Mouse (Mus musculus) hindlimb bud, embryonic 11.5 days (tissue): ENCODE data around the gene Atf7ip.

Experiments
- DNase-seq: peaks from one replicate; pipeline ENCODE4 v3.0.0-alpha.2; 2012; ENCODE audit warnings: low read depth, low spot score; ENCODE audit errors: extremely low spot score

Atf7ip gene

DNA sequence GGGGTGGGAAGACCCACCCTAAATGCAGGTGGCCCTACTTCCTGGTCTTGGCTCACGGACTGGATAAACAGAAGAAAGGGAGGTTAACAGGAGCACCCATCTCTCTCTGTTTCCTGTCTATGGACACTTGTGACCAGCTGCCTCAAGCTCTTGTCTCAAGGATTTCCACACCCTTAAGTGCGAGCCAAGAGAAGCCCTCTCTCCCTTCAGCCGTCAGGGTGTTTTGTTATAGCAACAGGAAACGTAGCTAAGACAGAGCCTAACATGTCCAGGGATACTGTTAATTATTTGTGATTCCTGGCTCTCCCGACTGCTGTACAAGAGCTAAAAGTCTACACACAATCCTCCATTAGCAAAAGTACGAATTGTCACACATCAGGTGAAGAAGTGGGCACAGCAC is 127.8 kb downstream of the Atf7ip start:
- no peak for DNase-seq

- no peak for DNase-seq
Observed at GRCm38 (mm10) chr6:136634982-136635381, 129.0 kb downstream of the Atf7ip start.

DNA sequence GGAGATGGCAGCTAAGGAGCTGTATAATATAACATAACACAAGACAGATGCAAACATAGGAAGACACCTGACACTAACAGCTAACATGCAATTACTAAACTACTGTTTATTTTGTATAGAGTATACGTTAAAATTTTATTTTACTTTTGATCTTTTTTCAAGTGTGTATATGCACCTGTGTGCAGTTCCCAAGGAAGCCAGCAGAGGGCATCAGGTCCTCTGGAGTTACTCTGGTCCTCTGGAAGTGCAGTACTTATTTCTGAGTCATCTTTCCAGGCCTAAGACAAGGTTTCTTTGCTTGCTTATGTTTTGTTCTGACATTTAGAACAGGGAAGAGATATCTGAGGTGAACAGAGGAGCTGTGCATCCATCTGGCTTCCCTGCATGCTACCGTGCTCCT is 138.2 kb downstream of the Atf7ip start:
- DNase-seq, result no peak

DNA sequence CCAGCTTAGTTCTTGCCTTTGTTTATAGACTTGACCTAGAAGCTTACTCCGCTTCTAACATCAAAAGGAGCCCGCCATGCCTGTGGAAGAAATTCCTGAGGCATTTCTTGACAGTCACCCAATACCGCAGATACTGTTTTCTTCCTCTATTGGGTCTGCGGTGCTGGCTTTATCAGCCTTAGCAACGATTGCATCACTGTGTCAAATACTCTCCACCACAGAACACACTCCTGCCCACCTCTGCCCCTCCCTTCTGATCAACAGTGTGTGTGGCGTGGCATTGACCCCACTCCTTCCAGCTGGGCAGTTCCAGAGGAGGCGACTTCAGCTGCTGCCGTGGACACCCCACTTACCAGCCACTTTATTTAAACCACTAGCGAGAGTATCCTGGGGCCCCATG is 139.8 kb downstream of the Atf7ip start:
- DNase-seq, result no peak

GRCm38 (mm10) chr6:136646207-136646606 is 140.2 kb downstream of the Atf7ip start:
- no peak for DNase-seq

DNA sequence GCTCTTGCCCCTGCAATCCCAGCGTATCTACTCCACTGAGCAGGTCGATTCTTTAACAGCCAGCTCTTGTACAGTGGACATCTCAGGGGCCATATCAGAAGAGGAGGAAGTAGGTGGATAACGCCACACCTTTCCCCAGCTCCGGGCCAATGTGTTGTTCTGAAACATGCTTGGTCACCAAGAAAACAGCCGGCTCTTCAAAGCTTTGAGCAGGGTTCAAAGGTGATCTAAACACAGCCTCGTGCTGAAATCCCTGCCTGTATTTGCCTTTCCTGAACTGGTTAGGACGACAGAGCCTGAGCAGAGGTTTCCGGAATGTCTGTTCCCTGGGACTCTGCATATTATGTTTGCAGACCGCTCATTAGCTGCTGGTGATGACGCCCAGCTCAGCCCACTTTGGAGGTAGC is 141.5 kb downstream of the Atf7ip start:
- no peak for DNase-seq

GRCm38 (mm10) chr6:136650664-136651063 is 144.7 kb downstream of the Atf7ip start:
- no peak for DNase-seq

DNA sequence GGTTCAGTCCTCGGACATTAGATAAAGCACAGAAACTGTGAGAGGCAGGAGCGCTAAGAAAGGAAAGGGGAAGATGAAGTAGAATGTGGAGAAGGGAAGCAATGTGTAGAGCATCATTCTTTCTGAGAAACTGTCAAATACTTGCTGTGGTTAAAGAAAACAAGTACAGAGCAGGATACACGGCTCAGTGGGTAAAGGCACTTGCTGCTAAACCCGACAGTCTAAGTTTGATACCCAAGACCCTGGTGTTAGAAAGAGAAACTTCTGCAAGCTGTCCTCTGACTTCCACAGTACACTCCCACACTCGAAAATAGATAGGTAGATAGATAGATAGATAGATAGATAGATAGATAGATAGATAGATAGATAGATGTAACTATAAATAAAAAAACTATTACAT is 147.4 kb downstream of the Atf7ip start:
- no peak for DNase-seq

GRCm38 (mm10) chr6:136654470-136654869 is 148.5 kb downstream of the Atf7ip start:
- DNase-seq, result no peak

GRCm38 (mm10) chr6:136655786-136656185 is 149.8 kb downstream of the Atf7ip start:
- DNase-seq, result no peak

DNA sequence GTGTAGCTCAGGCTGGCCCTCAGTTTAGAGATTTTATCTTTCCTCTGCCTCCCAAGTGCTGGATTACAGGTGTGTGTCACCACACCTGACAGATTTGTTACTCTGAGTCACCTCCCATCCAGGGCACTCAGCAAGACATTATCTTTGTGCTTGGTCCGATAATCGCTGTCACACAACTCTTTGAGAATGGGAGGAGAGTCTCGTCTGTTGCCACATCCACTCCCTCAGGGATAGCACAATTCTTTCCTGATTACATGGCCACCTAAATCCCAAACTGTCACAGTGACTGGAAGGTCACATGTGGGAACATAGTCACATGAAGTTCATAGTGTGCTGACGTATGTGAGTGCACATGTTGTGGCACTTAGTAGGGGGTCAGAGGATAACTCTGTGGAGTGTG is 152.3 kb downstream of the Atf7ip start:
- no peak for DNase-seq

GRCm38 (mm10) chr6:136659226-136659625 is 153.3 kb downstream of the Atf7ip start:
- no peak for DNase-seq
